ENCODE assay signal across 27 mouse cellular contexts in genomic region chr12:3897057-3897545, GRCm38 (mm10). TPM values are rescaled to one million over a fixed set of nuclear protein-coding genes. Genes with fewer than 3 reads are reported as not detected.
DNase-seq lines count a peak whose midpoint lies in the region; ATAC-seq lines count a peak whose summit lies in the region.
"Had no signal": no experiment of that assay in that cellular context is flagged by ENCODE, and none has a peak within 500 bp of the region (broad histone marks: within the 10 kb centered on the region; RNA-seq: fewer than 3 reads in every experiment).

No protein-coding gene starts in this region.

- no peak for ATAC-seq in megakaryocyte, adult 5-6 weeks (ENCODE audit: poor library complexity, severe bottlenecking)
- 0 out of 2 replicates have a peak, but pooled peaks have one; percentile 11 for ATAC-seq in megakaryocyte progenitor cell, adult 5-6 weeks (replicated peaks; ENCODE audit: poor library complexity)
- ATAC-seq: forebrain, embryonic 13.5 days; intestine, embryonic 16.5 days had no signal

- peak overlapping the region; percentile 70 for H3K4me3 ChIP-seq in megakaryocyte, embryonic 14.5 days (replicated peaks)
- H3K4me3 ChIP-seq: forebrain, embryonic 13.5 days; heart, embryonic 10.5 days; hindbrain, embryonic 13.5 days; left cerebral cortex, adult 2 months; limb, embryonic 13.5 days; lung, embryonic 15.5 days had no signal

- peaks cover 82% of the 10 kb centered on the region for H3K4me1 ChIP-seq in megakaryocyte, embryonic 14.5 days

- peak; percentile 43 to 57 for DNase-seq in CD8-positive naive resting alpha-beta T cell, adult 2 months (ENCODE audit: low read depth in 2 of 2, low spot score in 2 of 2)
- peak; percentile 62 for DNase-seq in T-cell, adult 2 months (ENCODE audit: low spot score)
- DNase-seq in cerebellum, adult 11 months: no peak
- no peak for DNase-seq in layer of hippocampus, adult 9-11 months
- DNase-seq: adrenal gland, postnatal 25 days; cerebellum, adult 8-10 months; cerebellum, postnatal 25 days; gastrocnemius, postnatal 14 days; heart, postnatal 36 days; kidney, adult 9 months; kidney, postnatal 10 days; midbrain, embryonic 14.5 days; retina, postnatal 1 day; right cerebral cortex, postnatal 14 days; thymus, adult 18-20 months had no signal

- H3K27me3 ChIP-seq in megakaryocyte, embryonic 14.5 days (replicated peaks): no peaks in the 10 kb centered on the region
- H3K27me3 ChIP-seq: forebrain, embryonic 13.5 days; hindbrain, embryonic 13.5 days; limb, embryonic 13.5 days; lung, embryonic 15.5 days had no signal

- H3K36me3 ChIP-seq in megakaryocyte, embryonic 14.5 days (replicated peaks; ENCODE audit: low read length): peaks cover 93% of the 10 kb centered on the region
- H3K36me3 ChIP-seq: G1E had no signal

- no peaks in the 10 kb centered on the region for H3K9me3 ChIP-seq in megakaryocyte, embryonic 14.5 days
- H3K9me3 ChIP-seq: forebrain, embryonic 13.5 days; G1E; heart, embryonic 10.5 days; hindbrain, embryonic 13.5 days; limb, embryonic 13.5 days; lung, embryonic 15.5 days had no signal

RNA-seq across cellular contexts. Expression of gene Pomc, which starts 57.6 kb away (rescaled TPM):
- 0.31 TPM in 1 of 2 replicates, not detected in the other for polyA plus RNA-seq in megakaryocyte, embryonic 14.5 days (2012; ENCODE audit: insufficient read depth, low replicate concordance)
- 0.38 and 0.57 TPM in 2 replicates for total RNA-seq in megakaryocyte, adult 5-6 weeks (2015)
- total RNA-seq in megakaryocyte, adult 5-6 weeks (2017): not detected in 2 replicates
- total RNA-seq in megakaryocyte progenitor cell, adult 5-6 weeks (2015): 0.83 and 1.2 TPM in 2 replicates
- total RNA-seq in megakaryocyte progenitor cell, adult 5-6 weeks (2017): 0.44 and 2.2 TPM in 2 replicates
- total RNA-seq: G1E; monocyte, adult 5-6 weeks had no signal
- polyA plus RNA-seq: G1E had no signal

Comparison
In these comparisons a context has a peak if more than half of its experiments do, and no peak if none do; other contexts are left out.
1. DNase-seq: peak in CD8-positive naive resting alpha-beta T cell, adult 2 months (2 of 2) and T-cell, adult 2 months (single experiment); none in cerebellum, adult 11 months (single experiment) and layer of hippocampus, adult 9-11 months (single experiment).